Mouse (Mus musculus) brain, embryonic 18.5 days (tissue): ENCODE data around the gene Ccdc151.

Source experiments
- DNase-seq: peaks from one replicate; pipeline ENCODE4 v3.0.0-alpha.2; 2012; ENCODE audit warnings: low read depth, low spot score

Ccdc151 gene

DNA sequence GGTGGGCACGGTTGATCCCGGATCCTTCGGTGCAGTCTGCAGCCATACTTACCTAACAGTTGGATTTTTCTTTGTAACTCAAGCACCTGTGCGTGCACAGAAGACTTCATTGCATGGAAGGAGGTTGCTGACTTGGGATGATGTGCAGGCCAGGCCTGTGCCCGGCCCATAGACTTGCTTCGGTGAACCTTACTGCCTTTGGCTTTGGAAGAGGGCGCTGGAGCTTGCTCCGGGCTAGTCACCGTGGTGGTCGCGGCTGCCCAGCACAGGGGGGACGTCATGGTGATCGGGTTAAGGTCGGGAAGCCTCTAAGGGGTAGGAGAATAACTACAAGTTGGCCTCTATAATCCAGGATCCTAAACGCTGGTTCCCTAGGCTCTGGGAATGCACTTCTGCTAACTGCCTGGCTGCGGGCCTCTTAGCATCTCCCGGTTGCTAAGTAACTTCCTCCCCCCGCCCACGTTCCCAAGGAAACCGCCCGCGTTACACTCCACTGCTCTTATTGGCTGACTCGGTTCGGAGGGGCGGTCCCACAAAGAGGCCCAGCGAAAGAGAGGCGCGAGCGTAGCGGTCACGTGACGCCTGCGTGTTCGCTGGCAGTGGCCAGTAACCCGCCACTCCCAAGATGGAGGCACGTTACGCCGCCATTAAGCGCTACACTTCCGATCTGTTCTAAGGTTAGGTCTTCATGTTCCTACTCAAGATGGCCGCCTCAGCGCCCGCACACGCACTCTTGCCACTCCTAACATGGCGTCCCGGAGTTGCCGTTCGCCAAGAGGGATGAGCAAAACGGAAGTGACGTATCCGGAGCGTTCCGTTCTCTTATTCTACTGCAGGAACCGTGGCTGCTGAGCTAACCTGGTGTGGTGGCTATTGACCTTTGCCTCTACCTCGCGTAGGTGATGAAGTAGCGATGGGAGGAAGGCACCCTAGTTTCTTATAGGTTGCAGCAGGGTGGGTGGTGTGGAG, at the start of gene Ccdc151, which contains the start of gene Prkcsh:
Ccdc151 (minus strand) TSS at position 441 of the 969 bp plus-strand sequence.
Prkcsh (plus strand) TSS at position 613 of the 969 bp plus-strand sequence.
- DNase-seq: peak; percentile 99

GRCm38 (mm10) chr9:22051958-22052254, 49.5 kb upstream of the Ccdc151 start, which contains the start of gene Elavl3:
TSS of gene Elavl3 (minus strand) at chr9:22052023.
- peak; percentile 77 for DNase-seq

GRCm38 (mm10) chr9:22051161-22051957, 48.9 kb upstream of the Ccdc151 start:
- no peak for DNase-seq

DNA sequence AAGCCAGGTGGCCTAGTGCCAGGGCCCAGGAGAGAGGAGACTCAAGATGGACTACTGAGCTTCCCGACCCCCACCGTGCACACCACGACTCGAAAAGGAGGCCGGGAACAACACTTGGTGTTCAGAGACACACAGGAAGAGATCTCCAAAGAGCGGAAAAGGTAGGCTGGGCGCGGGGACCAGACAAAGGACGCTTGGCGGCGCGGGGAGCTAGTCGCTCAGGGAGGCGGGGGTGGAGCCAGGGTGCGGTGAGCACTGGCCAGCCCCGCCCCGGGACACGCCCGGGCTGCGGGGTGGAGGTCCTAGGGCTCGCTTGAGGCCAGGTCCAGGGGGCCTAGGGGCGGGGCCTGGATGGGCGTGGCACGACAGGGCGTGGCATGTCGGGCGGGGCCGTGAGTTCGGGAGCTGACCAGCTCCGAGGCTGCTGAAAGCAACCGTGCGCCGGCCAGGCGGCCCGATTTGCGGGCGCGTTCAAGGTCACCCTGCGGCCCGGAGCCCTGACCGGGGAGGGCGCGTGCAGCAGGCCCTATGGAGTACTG, 48.0 kb upstream of the Ccdc151 start:
- no peak for DNase-seq

DNA sequence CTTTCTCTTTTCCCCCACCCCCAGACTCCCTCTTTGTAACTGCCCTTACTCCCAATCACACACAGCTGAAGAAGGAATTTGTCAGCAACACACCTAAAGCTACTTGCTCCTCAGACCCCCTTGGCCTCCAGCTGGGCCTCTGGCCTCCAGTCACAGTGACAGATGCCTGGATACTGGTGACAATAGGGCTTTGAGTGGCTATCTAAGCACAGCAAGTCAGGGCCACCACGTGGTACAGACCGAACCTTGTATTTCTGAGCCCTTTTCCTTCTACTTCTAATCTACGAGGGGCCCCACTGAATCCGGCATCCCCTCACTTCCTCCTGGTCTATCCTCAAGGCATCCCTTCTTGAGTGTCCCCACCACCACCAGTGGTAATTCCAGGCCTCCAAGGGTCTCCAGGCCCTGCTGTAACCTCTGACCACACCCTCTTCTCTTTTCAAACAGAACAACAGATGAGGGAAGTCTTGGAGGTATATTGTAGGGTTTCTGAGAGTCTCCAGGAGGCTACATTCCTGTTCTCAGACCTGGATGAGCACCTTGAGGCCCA, 47.4 kb upstream of the Ccdc151 start:
- DNase-seq: no peak

DNA sequence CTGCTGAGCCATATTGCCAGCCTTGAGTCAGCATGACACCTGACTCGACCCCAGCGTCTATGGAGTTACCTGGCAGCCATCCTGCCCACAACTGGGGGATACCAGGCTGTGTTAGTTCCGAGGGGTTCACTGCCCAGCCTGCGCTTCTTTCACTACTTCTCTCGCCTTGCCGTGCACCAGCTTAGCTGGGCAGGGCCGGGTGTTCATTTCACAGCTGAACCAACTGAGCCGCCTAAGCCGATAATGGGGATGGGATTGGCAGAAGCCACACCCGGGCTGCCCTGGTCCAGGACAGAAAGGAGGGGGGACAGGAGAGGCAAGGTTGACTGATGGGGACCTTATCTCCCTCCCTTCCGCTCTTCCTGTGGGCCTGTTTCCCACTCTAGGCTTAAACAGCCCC, 46.9 kb upstream of the Ccdc151 start:
- no peak for DNase-seq

DNA sequence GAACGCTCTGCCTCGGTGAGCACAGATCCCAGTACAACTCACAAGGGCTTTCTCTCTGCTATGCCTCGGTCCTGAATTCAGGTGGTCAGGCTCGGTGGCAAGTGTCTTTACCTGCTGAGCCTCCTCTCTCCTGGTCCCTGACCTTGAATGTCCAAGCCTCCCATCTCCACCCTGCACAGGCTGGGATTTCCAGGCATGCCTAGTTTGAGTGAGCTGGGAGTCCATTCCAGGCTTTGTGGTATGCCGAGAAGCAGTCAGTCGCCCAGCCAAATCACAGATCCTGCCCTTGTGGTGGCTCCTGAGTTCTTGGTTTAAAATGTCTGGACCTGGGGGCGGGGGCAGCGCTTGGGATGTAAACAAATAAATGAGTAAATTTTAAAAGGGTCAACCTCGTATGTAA, 44.9 kb upstream of the Ccdc151 start:
- DNase-seq: no peak

DNA sequence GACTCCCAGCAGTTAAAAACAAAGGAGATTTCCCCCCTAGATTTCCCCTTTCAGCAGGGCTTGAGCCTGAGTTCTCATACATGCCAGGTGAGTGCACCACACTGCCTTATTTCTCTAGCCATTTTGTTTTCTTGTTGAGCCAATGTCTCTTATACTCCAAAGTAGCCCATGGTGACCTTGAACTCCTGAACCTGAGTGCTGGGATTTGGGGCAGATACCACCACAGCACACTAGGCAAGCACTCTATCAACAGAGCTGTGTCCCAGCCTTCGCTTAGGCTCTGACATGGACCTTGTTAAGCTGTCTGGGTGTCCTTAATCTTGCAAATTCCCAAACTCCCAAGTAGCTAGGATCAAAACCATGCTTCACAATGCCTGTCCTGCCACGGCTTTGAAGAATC, 39.4 kb upstream of the Ccdc151 start:
- no peak for DNase-seq

GRCm38 (mm10) chr9:22037826-22038225, 35.4 kb upstream of the Ccdc151 start:
- DNase-seq: no peak

DNA sequence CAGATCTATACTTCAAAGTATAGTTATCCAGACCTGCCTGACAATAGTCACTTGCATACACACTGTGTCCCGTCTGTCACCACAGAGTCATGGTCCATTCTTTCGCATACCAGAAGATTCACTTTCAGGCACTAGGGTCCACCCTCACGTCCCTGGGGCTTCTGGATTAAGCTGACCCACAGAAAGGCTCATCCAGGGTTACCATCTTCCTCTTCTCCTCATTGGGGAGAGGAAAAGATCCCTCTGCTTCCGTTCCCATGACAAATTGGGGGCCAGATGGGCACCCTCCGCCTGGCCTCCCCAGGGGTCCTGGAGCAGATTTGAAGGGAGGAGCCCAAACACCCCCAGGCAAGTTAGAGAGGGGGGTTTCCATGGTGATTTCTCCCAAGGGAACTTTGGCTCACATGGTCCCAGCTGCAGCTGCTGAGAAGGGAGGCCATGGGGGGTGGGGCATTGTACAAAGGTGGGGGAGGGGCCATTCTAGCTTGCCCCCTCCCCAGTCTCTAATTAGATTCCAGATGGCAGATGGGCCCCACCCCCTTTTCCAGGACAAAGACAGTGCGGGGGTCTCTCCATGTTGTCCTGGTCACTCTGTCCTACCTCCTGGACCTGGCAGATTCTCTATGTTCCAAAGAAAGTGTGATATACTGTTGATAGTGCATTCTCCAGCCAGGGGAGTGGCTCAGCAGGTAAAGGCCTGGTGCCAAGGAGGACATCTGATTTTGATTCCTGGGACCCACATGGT, 33.0 kb upstream of the Ccdc151 start:
- DNase-seq: no peak

- DNase-seq: no peak
These were observed 28.0 kb upstream of the Ccdc151 start for GRCm38 (mm10) chr9:22030386-22030785.

DNA sequence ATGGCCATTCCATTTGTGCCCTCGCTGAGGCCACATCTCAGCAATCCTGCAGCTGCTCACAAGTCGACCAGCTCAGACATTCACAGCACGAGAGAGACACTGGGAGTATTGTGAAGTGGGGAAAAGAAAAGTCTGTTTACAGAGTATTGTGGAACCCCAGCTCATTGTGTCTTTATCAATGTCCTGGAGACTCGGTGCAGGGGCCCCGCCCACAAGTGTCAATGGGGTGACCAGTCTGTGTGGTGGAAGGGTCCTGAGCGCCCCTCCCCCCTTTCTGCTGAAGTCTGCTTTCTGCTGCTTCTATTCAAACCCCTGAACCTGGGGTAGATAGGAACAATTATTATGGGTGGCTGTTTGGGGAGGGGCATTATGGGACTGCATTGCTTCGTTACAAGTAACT, 26.0 kb upstream of the Ccdc151 start:
- no peak for DNase-seq

DNA sequence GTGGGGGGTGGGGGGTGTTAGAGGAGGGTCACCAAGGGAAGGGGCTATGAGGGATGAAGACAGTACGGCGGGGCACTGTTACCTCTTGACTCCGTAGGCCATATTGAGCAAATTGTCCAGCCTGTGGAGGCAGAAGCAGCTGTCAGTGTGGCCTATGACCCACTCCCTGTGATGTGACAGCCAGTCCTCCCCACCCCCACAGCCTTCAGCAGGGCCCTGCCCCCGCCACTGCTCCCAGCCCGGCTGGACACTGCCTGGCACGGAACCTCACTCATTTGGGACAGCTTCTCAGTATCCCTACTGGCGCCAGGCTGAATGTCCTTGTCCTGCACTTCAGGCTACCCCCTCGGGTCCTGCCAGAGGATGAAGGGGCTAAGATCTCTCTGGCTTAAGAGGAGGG, 22.2 kb upstream of the Ccdc151 start:
- no peak for DNase-seq

GRCm38 (mm10) chr9:22017208-22017825, 14.9 kb upstream of the Ccdc151 start:
- DNase-seq: no peak

- no peak for DNase-seq
These were observed 13.8 kb upstream of the Ccdc151 start for GRCm38 (mm10) chr9:22016245-22016644.

- no peak for DNase-seq
These were observed 10.3 kb upstream of the Ccdc151 start for GRCm38 (mm10) chr9:22012731-22013130.

- no peak for DNase-seq
These were observed 8.6 kb upstream of the Ccdc151 start for GRCm38 (mm10) chr9:22011055-22011454.

- DNase-seq: no peak
These were observed 2.1 kb upstream of the Ccdc151 start for GRCm38 (mm10) chr9:22004546-22004945.

GRCm38 (mm10) chr9:22003163-22003554, 725 bp upstream of the Ccdc151 start:
- peak; percentile 18 for DNase-seq

DNA sequence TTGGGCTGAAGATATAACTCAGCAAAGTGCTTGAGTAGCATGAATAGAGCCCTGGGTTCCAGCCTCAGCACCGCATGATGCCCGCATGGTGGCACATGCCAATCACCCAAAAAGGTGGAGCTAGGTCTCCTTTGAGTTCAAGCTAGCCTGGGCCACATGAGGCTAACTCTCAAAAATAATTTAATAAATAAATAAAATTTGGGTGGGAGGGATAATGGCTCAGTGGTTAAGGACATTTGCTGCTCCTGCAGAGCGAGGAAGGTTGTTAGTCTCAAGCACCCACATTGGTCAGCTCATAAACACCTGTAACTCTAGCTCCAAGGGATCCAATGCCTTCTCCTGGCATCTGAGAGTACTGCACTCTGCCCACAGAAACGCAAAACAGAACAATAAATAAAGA, 801 bp downstream of the Ccdc151 start:
- no peak for DNase-seq

DNA sequence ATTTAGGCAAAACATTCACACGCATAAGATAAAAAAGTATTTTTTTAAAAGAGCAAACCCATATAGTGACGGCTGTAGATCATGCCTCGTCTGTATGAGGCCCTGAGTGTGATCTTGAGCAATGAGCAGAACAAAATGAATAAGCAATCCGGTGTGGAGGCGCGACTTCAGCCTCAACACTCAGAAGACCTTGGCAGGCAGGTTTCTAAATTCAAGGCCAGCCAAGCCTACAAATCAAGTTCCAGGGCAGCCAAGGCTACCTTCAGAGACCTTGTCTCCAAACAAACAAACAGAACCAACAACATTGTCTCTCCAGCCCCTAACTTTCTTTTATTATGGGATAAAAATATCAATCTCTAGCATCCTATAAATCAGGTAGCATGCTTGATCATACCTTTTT, 2.1 kb downstream of the Ccdc151 start:
- DNase-seq: no peak
